Mouse (Mus musculus) ES-Bruce4 (cell line): Measurements from ENCODE around the gene Tmem88. TPM values are rescaled to one million over a fixed set of nuclear protein-coding genes. Genes with fewer than 3 reads are reported as not detected.

Source experiments
- H3K27ac ChIP-seq: 2 replicates; pipeline ENCODE4 v1.5.1; 2012; ENCODE audit warnings: low read length, inconsistent platforms; ENCODE audit not compliant: insufficient read depth
- H3K27me3 ChIP-seq: 2 replicates; pipeline ENCODE4 v1.6.1; 2012; ENCODE audit warnings: mild to moderate bottlenecking, low read length, inconsistent platforms; ENCODE audit not compliant: control insufficient read depth, poor library complexity, insufficient read depth, severe bottlenecking
- H3K36me3 ChIP-seq: 2 replicates; pipeline ENCODE4 v1.6.1; 2012; ENCODE audit warnings: inconsistent platforms, mild to moderate bottlenecking, low read length, moderate library complexity; ENCODE audit not compliant: control insufficient read depth, poor library complexity, insufficient read depth, severe bottlenecking
- H3K4me1 ChIP-seq: one replicate; pipeline ENCODE4 v1.8.1; 2011; ENCODE audit warnings: low read length; ENCODE audit not compliant: control insufficient read depth, insufficient read depth
- H3K4me3 ChIP-seq: 2 replicates; pipeline ENCODE4 v1.5.1; 2011; ENCODE audit warnings: low read depth, mild to moderate bottlenecking, low read length
- H3K9ac ChIP-seq: 2 replicates; pipeline ENCODE4 v1.6.1; 2012; ENCODE audit warnings: low read depth, mild to moderate bottlenecking, inconsistent platforms; ENCODE audit not compliant: poor library complexity, severe bottlenecking
- H3K9me3 ChIP-seq: replicated peaks from 2 replicates; pipeline ENCODE4 v1.6.1; 2012; ENCODE audit warnings: mild to moderate bottlenecking, low read length, inconsistent platforms; ENCODE audit not compliant: control insufficient read depth, poor library complexity, insufficient read depth, severe bottlenecking
- CTCF ChIP-seq: IDR thresholded peaks from one replicate; pipeline ENCODE4 v1.8.1; 2011; ENCODE audit warnings: low read depth, low read length
- EP300 ChIP-seq: IDR thresholded peaks from 2 replicates; pipeline ENCODE4 v1.6.1; 2011; ENCODE audit warnings: low read depth, low read length; ENCODE audit not compliant: insufficient read depth
- POLR2A ChIP-seq: IDR thresholded peaks from one replicate; pipeline ENCODE4 v1.8.1; 2011; ENCODE audit warnings: low read length; ENCODE audit not compliant: insufficient read depth
- polyA plus RNA-seq: library from polyadenylated mRNA; stranded (reverse); fragments of >200 nt; gene quantifications from 2 replicates; pipeline ENCODE4 v1.2.4, GENCODE M21; 2011; ENCODE audit warnings: low read depth; ENCODE audit not compliant: missing spikeins, insufficient read depth, insufficient read length

The Tmem88 gene
- polyA plus RNA-seq, 1 experiment = 15.7 TPM

GRCm38 (mm10) chr11:69415327-69415667 lies 17.3 kb upstream of the Tmem88 start:
- Histone ChIP-seq H3K9ac (peak overlapping the region; percentile 80), H3K4me1 (peaks cover 13% of the 10 kb centered on the region), H3K9me3 (no peaks in the 10 kb centered on the region), H3K27me3 (no peaks in the 10 kb centered on the region), H3K36me3 (no peaks in the 10 kb centered on the region), H3K4me3 (peak overlapping the region; percentile 80), H3K27ac (no peak overlapping the region)
- TF ChIP-seq EP300 (no peak), POLR2A (no peak), CTCF (no peak)

DNA sequence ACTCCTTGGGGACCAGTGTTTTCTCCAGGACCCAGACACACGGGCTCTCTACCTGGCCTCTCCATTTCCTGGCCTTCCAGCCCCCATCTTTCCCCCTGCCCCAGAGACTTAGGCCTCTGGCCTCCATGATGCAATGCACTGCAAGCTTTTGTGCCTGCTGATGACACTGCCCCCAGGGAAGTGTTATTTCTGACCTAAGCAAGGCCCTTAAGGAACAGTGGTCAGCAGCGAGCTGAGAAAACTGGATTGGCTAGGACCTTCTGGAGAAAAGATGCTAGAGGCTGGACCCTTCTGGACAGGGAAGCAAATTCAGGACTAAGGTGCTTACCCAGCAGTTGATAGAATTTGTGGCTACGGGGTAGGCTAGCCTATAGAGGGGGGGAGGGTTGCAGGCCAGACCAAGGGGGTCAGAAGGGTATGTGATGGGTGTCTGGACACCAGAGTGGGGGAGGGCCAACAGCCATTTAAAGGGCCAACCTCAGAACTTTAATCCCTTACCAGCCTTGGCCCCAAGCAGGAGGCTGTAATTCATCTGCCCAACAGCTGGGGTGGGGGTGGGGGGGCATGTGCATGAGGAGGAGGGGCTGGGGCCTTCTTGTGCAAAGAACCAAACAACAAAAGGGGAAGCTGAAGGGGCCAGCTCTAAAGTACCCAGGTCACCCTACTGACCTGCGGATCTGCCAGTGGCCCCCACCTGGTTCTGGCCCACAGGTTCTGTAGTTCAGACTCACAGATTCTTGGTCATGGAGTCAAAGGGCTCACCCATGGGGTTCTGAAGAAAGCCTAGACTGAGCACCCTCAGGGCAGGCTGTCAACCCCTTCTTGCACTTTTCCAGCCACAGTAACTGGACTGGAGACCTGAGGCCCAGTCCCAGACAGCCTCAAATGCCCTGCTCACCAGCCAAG lies 16.6 kb upstream of the Tmem88 start:
- Histone ChIP-seq H3K9me3 (no peaks in the 10 kb centered on the region), H3K4me3 (peak overlapping the region; percentile 80; the same call in 1 of the 2 replicates), H3K27me3 (no peaks in the 10 kb centered on the region), H3K36me3 (no peaks in the 10 kb centered on the region), H3K27ac (peak overlapping the region; percentile 18; the same call in 1 of the 2 replicates), H3K4me1 (peaks cover 13% of the 10 kb centered on the region), H3K9ac (peak overlapping the region; percentile 80)
- no peak for TF ChIP-seq POLR2A
- TF ChIP-seq CTCF = no peak
- no peak for TF ChIP-seq EP300

DNA sequence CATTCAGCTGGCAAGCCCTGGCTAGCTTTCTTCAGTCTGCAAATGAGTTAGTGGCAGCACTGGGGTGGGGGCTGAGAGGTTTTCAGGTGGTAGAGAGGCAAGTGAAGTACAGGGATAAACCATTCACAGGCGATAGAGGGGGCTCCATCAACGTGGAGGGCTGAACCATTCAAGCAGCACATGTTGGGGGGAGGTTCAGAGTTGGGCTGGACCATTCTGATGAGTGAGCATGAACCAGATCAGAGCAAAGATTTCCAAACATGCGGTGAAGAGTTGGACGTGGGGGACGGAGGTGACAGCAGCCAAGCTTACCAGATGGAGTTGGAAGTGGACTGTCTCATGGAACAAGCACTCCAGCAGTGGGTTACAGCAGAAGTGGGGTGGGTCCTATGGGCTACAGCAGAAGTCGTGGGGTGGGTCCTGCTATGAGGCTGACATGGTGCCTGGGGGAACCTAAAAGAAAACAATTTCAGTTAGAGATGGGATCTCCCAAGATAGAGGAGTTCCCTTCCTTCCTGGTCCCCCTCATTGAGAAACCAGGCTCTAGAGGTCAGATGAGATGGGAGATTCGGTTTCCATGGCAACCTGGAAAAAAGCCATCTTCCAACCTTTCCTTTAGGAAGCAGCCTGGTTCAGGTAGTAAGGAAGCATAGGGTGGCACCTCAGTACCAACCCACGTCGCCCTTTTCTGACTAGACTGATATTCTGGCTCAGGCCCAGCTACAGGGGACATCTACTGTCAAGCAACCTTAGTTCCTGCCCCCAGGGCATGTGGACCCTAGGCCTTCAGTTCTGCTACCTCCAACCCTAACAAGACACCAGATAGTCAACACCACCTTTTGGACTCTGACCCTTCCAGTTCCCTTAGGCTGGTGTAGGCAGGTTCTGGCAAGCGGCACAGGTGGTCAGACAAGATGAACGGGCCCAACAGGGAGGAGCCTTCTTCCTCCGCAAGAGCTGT lies 15.5 kb upstream of the Tmem88 start, which contains the start of gene Kdm6b:
Gene Kdm6b, minus strand, starts transcription at position 455 of the 961 bp plus-strand sequence.
- Histone ChIP-seq H3K4me3 (peak within 1 kb of the TSS; percentile 22), H3K9ac (peak within 1 kb of the TSS; percentile 3; the same call in 1 of the 2 replicates), H3K4me1 (peaks cover 10% of the 10 kb centered on the region), H3K9me3 (no peaks in the 10 kb centered on the region), H3K36me3 (no peaks in the 10 kb centered on the region), H3K27ac (peak within 1 kb of the TSS; percentile 18; the same call in 1 of the 2 replicates), H3K27me3 (no peaks in the 10 kb centered on the region)
- no peak for TF ChIP-seq CTCF
- TF ChIP-seq EP300 = 0 out of 2 replicates have a peak, but pooled peaks have one; percentile 12

DNA sequence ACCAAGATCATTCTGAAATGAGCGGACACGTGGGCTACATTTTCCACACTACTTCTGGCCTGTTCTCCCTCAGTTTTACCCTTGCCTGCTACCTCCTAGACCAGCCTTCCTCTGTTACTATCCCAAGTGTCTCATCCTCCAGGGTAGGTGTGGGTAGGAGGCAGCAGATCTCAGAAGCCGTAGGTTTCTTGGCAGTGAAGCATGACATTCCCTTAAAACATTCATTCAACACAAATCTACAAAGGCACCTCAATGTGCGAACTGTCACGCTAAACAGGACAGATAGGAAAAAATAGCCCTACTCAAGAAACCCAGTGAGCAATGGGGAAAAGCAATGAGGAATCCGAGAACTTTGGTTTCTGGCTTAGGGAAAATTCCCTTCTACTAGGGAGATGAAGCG lies 14.5 kb upstream of the Tmem88 start:
- H3K27ac ChIP-seq = no peak overlapping the region
- H3K27me3 ChIP-seq = no peaks in the 10 kb centered on the region
- no peak overlapping the region for H3K4me3 ChIP-seq
- H3K4me1 ChIP-seq = peaks cover 10% of the 10 kb centered on the region
- H3K36me3 ChIP-seq = no peaks in the 10 kb centered on the region
- no peak for TF ChIP-seq CTCF
- no peak for TF ChIP-seq POLR2A
- TF ChIP-seq EP300 = no peak
- H3K9ac ChIP-seq = peak overlapping the region; percentile 78
- H3K9me3 ChIP-seq = no peaks in the 10 kb centered on the region

GRCm38 (mm10) chr11:69411538-69412203 lies 13.6 kb upstream of the Tmem88 start:
- Histone ChIP-seq H3K4me3 (peak overlapping the region; percentile 83), H3K9ac (peak overlapping the region; percentile 78), H3K27me3 (no peaks in the 10 kb centered on the region), H3K9me3 (no peaks in the 10 kb centered on the region), H3K36me3 (no peaks in the 10 kb centered on the region), H3K4me1 (peaks cover 10% of the 10 kb centered on the region), H3K27ac (peak overlapping the region; percentile 3)
- no peak for TF ChIP-seq CTCF
- TF ChIP-seq EP300 = 0 out of 2 replicates have a peak, but pooled peaks have one; percentile 30
- TF ChIP-seq POLR2A = no peak
